Mouse (Mus musculus): ENCODE data around the gene Apoc3.

Gene Apoc3

DNA sequence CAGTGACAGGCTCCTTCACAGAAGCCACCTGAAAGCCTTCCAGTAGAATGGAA lies at the start of gene Apoc3:
TSS of gene Apoc3 (minus strand) at position 41 of the 53 bp plus-strand sequence.
- no peak for DNase-seq

DNA sequence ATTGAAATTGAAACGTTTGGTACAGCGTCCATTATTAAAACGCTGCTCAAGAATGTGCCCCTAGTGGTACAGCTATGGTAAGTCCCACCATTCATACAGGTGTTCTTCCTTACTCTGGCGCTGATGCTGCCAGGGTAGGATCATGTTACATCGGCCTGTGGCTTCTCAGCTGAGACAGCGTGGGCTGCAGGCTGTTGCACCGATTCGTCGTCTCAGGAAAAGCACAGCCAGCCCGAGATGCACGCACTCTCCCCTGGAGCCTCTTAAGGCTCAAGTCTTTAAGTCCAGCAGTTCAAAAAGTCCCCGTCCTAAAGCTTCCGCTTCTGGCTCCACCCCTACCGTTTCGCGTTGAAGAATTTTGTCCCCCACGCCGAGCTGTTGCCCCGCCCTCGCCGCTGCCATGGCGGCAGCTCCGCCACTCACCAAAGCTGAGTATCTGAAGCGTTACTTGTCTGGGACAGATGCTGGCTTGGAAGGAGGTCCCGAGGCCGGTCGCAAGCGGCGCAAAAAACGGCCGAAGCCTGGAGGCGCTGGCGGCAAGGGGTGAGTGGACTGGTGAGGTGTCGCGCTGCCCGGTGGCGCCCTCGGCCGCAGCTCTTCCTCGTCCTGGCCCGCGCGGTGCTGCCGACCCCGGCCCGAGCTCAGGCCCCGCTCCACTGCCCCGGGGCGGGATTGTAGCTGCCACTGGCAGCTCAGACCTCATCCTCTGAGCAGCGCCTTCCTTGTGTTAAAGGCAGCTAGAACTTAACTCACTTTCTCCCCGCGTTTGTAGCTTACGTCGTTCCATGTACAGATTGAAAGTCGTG lies 47.4 kb upstream of the Apoc3 start, which contains the start of gene Bud13:
TSS of gene Bud13 (plus strand) at position 378 of the 806 bp plus-strand sequence.
- peak; percentile 85 for DNase-seq

DNA sequence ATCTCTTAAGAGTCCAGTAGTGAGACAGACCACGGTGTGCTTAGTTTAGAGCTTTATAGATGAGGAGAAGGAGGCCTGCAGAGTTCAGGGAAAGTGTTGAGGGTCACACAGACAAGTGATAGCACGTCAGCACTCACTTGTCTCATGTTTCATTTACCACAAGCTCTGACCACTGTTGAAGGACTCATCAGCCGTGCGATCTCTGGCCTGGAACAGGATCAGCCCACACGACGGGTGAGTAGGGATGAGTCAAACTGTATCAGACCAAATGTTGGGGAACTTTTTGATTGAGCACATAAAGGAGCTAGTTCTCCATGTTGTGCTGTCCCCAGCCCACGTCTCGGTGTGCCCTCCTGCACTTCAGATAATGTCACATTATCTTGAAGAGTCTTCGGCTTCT lies 39.1 kb upstream of the Apoc3 start:
- DNase-seq = no peak

DNA sequence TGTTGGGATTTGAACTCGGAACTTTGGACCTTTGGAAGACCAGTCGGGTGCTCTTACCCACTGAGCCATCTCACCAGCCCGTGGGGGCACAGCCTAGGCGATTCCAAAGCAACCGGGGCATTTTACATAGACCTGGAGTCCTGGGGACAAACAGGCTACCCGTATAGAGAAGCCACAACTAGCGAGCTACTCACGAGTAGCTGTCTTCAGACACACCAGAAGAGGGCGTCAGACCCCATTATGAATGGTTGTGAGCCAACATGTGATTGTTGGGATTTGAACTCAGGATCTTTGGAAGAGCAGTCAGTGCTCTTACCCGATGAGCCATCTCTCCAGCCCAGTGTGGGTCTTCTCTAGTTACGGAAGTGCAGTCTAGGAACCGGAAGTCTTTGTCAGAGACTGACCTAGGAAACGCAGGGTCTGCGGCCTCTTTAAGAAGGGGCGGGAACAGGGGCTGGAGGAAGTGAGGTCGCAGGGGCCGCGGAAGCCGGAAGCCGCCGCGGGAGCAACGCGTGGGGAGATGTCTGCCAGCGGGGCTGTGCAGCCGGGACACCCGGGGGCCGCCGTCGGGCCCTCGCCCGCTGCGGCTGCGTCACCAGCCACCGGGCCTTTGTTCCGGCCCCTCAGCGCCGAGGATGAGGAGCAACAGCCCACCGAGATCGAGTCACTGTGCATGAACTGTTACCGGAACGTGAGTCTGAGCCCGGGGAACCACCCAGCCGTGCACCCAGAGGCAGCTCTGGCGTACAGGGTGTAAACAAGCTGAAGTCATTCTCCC lies 37.4 kb upstream of the Apoc3 start, which contains the start of gene Zpr1:
TSS of gene Zpr1 (plus strand) at position 388 of the 778 bp plus-strand sequence.
- DNase-seq = peak; percentile 88

DNA sequence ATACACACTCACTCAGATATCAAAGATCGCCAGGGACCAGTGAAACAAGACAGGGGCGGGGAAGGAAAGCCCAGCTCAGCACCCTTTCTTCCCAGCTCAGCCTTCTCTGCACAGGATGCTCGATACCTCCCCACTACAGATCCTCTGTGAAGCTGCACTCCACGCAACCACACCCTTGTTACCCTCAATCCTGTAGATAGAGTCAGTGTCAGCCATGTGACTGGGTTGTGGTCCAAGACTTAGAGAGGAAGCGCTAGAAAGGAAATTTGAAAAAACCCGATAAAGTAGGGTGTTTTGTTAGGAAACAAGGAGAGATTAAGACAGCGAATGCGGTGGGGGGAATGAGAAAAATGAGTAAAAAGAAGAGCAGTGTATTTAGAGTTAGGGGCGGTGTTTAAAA lies 36.6 kb upstream of the Apoc3 start:
- DNase-seq = no peak

DNA sequence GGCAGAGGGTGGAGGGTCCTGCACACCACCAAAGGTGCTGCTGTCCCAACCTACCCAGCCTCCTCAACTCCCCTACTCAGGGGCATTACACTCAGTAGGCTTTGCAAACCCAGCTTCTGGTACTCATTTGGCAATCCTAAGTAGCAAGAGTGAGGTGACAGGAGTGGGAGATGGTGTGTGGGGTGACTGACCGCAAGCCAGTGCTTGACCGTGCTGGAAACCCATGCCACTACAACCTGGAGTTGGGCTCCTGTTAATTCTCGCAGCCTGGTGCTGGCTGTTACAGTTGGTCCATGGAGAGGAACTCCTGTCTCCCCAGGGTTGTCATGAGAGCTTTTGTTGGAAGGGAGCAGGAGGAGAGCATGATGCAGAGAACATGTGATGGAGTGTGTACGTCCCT lies 35.3 kb upstream of the Apoc3 start:
- no peak for DNase-seq

DNA sequence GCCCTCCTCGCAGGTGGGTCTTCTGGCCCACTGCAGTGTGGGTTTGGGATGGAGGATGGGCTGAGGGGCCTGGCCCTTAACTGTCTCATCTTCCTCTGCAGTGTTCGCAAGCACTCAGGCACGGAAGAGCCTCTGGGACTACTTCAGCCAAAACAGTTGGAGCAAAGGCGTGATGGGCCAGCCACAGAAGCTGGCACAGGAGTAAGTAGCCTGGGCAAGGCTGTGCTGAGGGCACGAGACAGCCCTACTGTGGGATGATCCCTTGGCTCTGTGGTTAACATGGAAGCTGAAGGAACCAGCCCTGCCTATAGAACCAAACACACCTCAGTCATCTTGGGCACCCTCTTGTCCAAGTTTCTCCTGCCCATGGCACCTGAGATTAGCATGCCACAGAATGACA lies 33.7 kb upstream of the Apoc3 start:
- DNase-seq = no peak

DNA sequence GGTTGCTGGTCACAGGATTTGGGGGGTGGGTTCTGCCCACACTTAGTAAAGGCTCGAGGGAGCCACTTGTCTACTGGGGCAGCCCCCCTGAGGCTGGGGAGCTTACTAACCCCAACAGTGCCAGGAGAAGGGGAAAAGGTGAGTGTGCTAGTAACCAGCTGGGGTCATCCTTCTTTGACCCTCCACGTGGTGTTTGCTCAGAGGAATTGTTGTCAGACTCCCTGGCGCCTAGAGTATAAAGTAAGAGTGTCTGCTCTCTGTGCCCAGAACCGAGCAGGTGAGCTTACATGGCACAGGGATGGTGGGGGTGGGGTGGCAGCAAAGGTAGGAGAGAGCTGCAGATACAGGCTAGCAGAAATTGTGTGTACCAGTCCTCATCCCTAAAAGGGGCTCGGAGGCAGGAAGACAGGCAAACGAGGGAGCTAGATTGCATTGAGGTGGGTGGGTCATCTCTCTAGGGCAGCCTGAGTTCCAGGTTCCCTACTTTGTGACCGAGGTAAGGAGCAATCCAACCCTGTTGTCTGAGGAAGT lies 33.0 kb upstream of the Apoc3 start, which contains the start of gene Apoa5:
TSS of gene Apoa5 (plus strand) at position 291 of the 531 bp plus-strand sequence.
- no peak for DNase-seq

DNA sequence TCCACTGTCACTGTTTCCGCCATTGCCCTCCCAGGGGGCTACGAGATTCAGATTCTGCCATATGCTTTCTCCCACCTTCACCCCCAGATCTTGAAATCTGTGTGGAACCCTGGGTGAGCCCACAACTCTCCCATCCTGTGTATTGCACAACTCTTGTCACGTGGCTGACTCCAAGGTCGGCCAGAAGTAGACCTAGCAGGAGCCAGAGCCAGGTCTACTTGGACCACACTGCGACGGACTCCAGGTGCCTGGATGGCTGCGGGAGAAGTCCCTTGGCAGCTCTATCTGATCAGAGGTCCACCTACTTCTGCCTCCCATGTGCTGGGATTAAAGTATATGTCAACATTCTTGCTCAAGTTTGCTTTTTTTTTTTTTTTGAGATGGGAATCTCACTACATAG lies 25.7 kb upstream of the Apoc3 start:
- DNase-seq = no peak

DNA sequence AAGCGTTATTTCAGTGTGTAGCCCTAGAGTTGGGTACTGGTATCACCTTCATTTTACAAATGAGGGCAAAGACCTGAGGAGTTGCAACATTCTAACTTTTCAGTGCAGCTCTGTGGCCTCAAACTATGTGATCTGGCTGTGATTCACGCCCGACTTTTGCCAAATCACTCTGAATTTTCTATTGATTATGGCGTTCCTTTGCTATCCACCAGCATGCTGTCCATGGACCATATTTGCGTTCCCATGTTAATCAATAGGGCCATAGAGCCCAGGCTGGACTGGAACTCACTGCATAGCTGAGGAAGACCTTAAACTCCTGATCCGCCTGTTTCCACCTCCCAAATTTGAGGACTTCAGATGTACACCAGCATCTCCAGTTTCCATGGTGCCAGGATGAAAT lies 23.7 kb upstream of the Apoc3 start:
- no peak for DNase-seq

DNA sequence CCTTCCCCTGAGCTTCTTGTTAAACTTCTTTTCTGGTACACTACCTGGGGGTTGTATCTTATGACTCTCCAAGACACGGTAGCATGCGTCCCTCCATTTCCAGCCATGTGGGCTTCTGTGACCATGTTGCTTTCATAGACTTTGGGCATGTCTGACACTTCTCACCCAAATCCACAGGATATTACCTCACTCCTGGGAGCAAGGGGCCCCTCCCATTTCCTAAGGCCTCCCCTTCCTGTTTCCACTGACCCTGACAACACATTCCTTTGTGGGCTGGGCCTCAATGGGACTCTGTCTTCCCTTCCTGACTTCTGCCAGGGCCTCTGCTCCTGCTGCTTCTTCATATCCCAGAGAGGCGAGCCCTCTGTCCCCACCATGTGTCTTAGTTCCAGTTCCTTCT lies 22.1 kb upstream of the Apoc3 start:
- no peak for DNase-seq

DNA sequence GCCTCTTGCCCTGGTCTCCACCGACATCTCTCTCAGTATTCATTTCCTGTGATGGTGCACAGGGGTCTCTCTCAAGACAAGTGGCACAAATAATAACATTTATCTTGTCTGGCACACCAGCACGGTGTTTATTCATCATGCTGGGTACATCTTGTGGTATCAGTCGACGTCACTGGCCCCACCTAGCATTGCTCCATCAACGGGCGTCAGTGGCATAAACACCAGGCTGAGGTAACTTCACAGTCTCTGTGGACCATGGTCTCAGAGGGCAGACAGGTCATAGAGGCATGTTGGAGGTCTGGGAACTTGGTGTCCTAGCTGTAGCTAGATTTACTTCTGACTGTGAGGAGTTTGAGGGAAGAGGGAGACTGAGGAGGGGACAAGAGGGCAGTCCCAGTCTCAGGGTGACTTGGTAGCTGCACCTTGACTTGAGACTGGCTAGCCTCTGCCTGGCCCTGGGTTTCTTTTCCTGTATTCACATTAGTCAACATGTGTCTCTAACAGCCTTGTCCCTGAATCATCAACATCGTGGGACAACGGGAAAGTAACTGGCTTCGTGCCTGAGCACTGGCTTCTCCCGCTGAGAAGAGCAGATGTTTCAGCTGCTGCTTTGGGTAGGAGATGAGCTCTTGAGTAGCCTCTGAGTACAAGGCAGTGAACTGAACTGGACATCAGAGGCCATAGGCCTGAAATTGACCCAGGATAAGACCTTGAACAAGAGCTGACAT lies 21.4 kb upstream of the Apoc3 start:
- no peak for DNase-seq

DNA sequence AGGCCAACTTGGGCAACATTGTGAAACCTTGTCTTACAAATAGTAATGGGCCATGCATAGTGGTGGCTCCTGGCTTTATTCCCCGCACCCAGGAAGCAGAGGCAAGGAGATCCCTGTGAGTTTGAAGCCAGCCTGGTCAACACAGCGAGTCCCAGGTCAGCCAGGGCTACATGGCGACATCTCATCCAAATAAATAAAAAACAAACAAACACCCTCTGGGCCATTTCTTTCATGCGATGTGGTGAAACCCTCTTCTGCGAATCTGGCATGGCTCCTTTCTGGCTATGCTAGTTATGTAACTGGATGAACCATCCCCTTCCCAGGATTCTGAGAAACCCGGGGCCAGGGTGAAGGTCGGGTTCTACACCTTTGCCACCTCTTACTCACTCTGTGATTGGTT lies 20.7 kb upstream of the Apoc3 start:
- no peak for DNase-seq

DNA sequence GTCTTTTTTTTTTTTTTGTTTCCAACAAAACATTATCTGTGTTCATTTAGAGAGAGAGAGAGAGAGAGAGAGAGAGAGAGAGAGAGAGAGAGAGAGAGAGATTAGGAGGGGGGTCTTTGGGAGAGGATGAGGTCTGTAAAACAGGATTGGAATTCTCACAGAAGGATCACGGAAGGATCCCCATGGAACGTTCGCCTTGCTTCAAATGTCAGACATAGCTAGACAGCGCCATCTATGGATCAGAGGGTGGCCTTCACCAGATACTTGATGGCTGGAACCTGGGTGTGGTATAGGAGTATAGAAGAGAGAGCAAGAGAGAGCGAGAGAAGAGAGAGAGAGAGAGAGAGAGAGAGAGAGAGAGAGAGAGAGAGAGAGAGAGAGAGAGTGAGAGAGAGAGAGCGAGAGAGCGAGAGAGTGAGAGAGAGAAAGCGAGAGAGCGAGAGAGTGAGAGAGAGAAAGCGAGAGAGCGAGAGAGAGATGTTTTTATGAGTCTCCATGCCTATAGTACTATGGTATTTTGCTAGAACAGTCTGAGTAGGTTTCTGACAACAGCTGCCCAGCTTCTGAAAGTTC lies 11.4 kb upstream of the Apoc3 start:
- DNase-seq = no peak

DNA sequence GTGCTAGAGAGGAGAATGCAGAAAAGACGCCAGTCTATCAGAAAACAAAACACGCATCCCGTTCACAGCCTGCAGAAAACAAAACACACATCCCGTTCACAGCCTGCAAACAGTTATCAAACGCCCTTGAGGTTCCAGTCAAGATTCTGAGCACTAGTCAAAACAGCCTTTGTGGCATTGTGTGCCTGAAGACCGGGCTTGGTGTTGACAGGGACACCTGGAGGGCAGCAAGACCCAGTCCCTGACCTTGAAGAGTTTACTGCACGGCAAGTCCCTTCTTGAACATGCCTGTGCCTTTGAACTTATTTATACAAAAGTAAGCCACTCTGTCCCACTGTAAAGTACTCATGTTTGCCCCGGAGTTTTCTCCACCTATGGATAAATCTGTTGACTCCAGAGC lies 8.1 kb upstream of the Apoc3 start:
- DNase-seq = no peak

DNA sequence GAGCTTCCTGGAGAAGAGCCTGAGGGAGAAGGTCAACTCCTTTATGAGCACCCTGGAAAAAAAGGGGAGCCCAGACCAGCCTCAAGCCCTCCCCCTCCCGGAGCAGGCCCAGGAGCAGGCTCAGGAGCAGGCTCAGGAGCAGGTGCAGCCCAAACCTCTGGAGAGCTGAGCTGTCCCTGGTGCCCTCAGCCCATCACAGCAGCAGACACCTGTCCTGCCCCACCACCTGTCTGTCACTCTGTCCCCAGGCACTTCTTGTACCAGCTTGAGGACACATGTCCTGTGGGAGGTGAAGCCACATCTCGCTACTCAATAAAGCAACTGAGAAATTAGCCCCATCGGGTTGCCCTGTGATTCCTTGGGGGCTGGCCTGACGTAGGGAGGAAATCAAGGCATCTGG lies 7.7 kb upstream of the Apoc3 start:
- no peak for DNase-seq

DNA sequence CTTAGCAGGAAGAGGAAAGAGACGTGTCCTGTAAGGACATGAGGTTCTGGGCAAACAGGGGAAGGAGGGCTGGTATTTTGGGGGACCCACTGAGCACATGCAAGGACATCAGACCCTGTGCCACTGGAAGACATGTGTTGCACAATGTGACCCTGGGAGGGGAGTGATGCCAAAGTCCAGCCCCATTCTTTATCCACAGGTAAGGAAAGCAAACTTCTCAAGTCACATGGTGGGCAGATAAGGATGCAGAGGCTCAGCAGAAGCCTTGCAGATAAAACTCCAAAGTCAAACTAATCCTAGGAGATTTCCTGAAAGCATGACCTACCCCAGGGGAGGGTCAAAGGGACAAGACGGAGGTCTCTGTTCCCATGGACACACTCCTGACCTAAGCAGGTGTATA lies 6.4 kb upstream of the Apoc3 start:
- no peak for DNase-seq

DNA sequence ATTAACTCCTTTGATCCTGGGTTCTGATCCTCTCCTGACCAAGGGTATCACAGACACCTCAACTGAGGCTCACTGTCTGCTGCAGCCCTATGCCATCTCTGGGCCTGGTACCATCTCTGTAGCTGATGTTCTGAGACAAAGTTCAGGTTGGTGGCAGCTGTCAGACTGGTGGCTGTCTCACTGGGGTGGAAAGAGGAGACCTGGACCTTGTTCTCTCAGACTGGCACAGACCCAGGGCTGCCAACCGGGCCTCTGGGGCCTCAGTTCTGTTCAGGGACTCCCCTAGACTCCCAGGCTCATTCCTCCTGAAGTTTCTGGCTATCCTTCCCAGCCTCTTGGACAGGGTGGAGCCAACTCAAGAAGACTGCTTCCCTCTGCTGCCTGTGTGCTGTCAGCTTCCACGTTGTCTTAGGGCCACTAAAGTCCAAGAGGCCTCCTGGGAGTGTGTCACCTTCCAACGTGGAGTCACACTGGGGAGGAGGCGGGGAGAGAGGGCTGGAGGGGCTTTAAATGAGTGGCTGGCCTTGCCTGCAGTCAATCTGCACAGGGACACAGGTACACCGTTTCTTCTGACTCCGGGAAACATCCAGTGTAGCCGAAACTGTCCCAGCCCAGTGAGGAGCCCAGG lies 5.2 kb upstream of the Apoc3 start, which contains the start of gene Apoa4:
TSS of gene Apoa4 (plus strand) at position 171 of the 628 bp plus-strand sequence.
- DNase-seq = no peak

DNA sequence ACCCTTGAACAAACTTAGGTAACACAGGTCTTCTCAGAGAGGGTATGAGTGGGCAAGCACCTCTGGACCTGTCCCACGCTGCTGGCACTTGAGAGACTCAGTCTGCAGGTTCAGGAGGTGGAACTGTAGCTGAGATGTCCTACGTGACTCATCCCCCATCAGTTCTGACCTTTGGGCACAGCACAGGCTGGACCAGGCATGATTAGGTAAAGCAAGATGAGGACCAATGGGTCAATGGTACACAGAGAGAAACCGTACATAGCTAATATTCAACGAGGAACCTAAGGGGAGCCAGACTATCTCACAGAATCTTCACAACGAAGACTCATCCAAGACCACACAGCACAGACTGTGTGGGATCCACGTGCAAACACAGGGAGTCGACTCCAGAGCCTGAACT lies 3.4 kb upstream of the Apoc3 start:
- DNase-seq = no peak

DNA sequence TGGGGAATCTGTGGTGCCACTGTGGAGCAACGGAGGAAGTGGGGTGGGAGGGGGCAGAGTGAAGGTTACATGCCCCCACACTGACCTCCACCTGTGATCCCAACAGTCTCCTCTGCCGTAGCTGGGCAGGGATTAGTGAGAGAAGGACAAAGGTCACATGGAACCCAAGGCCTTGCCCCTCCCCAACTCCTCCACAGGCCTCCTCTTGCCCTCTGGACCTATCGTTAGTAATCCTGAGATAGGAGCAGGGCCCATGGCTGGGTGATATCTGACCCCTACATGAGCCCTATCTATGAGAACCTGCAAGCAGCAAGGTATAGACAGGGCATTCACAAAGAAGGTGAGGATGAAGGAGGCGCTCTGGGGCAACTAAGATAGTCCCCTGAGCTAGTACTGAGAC lies 213 bp upstream of the Apoc3 start:
- no peak for DNase-seq

DNA sequence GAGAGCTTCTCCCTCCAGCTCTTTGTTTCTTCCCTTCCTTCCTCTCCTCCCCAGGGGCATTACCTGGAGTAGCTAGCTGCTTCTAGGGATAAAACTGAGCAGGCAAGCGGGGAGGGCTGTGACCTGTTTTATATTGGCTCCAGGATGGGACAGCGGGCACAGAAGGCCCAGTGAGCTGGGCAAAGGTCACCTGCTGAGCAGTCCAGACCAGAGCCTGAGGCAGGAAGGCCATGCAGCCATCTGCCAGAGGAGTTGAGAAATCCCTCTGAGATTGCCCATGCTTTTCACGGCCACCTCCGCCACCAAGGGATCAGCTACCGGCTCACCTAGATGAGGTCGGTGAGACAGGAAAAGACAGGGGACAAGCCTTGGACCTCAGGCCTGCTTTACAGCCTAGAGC lies 240 bp downstream of the Apoc3 start:
- DNase-seq = peak; percentile 63

DNA sequence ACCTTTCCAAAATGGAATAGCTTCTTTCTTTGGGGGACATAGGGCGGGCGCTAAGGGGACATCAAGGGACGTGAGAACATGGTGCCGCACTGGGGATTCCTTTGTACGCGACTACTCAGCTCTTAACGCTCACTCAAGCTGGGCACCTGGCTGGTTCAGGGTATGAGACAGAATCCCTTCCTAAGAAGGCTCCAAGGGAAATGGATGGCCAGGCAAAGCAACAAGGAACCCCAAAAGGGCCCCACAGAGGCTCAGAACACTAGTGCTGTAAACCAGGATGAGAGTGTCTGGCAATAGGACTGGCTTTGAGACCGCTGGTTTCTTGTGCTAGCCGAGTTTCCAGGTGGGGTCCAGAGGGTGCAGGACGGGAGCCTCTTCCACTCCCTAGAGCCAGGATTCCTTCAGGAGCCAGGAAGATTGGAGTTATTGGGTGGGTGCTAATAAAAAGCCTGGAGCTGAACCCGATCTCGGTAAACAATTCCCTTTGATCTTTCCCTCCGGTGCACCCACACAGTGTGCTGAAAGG lies 4.9 kb downstream of the Apoc3 start:
- DNase-seq = no peak

All from cerebellum, adult 11-12 months (tissue).